Mouse (Mus musculus): ENCODE results near the gene Myo15b. TPM values are rescaled to one million over a fixed set of nuclear protein-coding genes. Genes with fewer than 3 reads are reported as not detected.

Gene Myo15b
- polyA plus RNA-seq, 1 experiment = 12.1 TPM

DNA sequence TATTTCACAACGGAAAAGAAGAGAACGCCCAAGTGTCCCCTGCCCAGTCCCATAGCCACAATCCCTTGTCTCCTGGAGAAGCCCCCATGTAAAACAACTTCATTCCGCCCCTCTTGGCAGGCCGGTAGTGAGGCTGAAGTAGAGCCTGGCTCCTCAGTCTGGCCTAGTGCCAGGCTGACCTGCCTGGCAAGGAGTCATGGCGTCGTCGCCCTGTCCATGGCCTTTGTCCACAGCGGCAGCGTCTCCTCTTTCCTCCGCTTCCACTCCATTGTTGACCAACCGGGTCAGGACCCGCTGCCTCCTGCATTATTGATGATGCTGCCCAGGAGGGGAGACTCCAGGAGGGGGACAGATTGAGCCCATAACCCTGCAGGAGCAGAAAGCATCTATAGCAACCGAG, 270 bp upstream of the Myo15b start:
- no peak overlapping the region for H3K4me3 ChIP-seq (ENCODE audit: control insufficient read depth, low read depth, low read length)
- H3K27me3 ChIP-seq (ENCODE audit: control insufficient read depth, insufficient read depth, low read length) = no peaks in the 10 kb centered on the region; the same call in 1 of the 2 replicates
- no peak overlapping the region for H3K27ac ChIP-seq (ENCODE audit: control insufficient read depth, insufficient read depth, low read depth, low read length)
- H3K36me3 ChIP-seq (ENCODE audit: control insufficient read depth, insufficient read depth, low read length) = no peaks in the 10 kb centered on the region
- peaks cover 23% of the 10 kb centered on the region for H3K4me1 ChIP-seq (ENCODE audit: control insufficient read depth, insufficient read depth, low read length)
- no peak for TF ChIP-seq CTCF (IDR thresholded peaks at IDR 0.05; ENCODE audit: control insufficient read depth, insufficient read depth, insufficient replicate concordance, low read depth, low read length)
- TF ChIP-seq POLR2A (IDR thresholded peaks at IDR 0.05; ENCODE audit: control insufficient read depth, low read depth, low read length) = no peak

- TF ChIP-seq CTCF (IDR thresholded peaks at IDR 0.05; ENCODE audit: control insufficient read depth, insufficient read depth, insufficient replicate concordance, low read depth, low read length) = peak; percentile 64
- TF ChIP-seq POLR2A (IDR thresholded peaks at IDR 0.05; ENCODE audit: control insufficient read depth, low read depth, low read length) = no peak
- Histone ChIP-seq H3K36me3 (ENCODE audit: control insufficient read depth, insufficient read depth, low read length) (no peaks in the 10 kb centered on the region), H3K4me1 (ENCODE audit: control insufficient read depth, insufficient read depth, low read length) (peaks cover 23% of the 10 kb centered on the region), H3K27ac (ENCODE audit: control insufficient read depth, insufficient read depth, low read depth, low read length) (no peak overlapping the region), H3K27me3 (ENCODE audit: control insufficient read depth, insufficient read depth, low read length) (no peaks in the 10 kb centered on the region; the same call in 1 of the 2 replicates), H3K4me3 (ENCODE audit: control insufficient read depth, low read depth, low read length) (peak overlapping the region; percentile 72)
Observed at GRCm38 (mm10) chr11:115859143-115859945, 1.1 kb downstream of the Myo15b start.

- peaks cover 12% of the 10 kb centered on the region for H3K4me1 ChIP-seq (ENCODE audit: control insufficient read depth, insufficient read depth, low read length)
- H3K27ac ChIP-seq (ENCODE audit: control insufficient read depth, insufficient read depth, low read depth, low read length) = no peak overlapping the region
- TF ChIP-seq CTCF (IDR thresholded peaks at IDR 0.05; ENCODE audit: control insufficient read depth, insufficient read depth, insufficient replicate concordance, low read depth, low read length) (no peak), POLR2A (IDR thresholded peaks at IDR 0.05; ENCODE audit: control insufficient read depth, low read depth, low read length) (no peak)
- H3K36me3 ChIP-seq (ENCODE audit: control insufficient read depth, insufficient read depth, low read length) = no peaks in the 10 kb centered on the region
- no peaks in the 10 kb centered on the region for H3K27me3 ChIP-seq (ENCODE audit: control insufficient read depth, insufficient read depth, low read length)
- no peak overlapping the region for H3K4me3 ChIP-seq (ENCODE audit: control insufficient read depth, low read depth, low read length)
Observed at GRCm38 (mm10) chr11:115863895-115864294, 5.7 kb downstream of the Myo15b start.

- Histone ChIP-seq H3K27ac (ENCODE audit: control insufficient read depth, insufficient read depth, low read depth, low read length) (no peak overlapping the region), H3K4me3 (ENCODE audit: control insufficient read depth, low read depth, low read length) (no peak overlapping the region), H3K36me3 (ENCODE audit: control insufficient read depth, insufficient read depth, low read length) (no peaks in the 10 kb centered on the region), H3K4me1 (ENCODE audit: control insufficient read depth, insufficient read depth, low read length) (no peaks in the 10 kb centered on the region), H3K27me3 (ENCODE audit: control insufficient read depth, insufficient read depth, low read length) (no peaks in the 10 kb centered on the region)
- TF ChIP-seq CTCF (IDR thresholded peaks at IDR 0.05; ENCODE audit: control insufficient read depth, insufficient read depth, insufficient replicate concordance, low read depth, low read length) (no peak), POLR2A (IDR thresholded peaks at IDR 0.05; ENCODE audit: control insufficient read depth, low read depth, low read length) (no peak)
Observed at GRCm38 (mm10) chr11:115869393-115869792, 11.2 kb downstream of the Myo15b start.

DNA sequence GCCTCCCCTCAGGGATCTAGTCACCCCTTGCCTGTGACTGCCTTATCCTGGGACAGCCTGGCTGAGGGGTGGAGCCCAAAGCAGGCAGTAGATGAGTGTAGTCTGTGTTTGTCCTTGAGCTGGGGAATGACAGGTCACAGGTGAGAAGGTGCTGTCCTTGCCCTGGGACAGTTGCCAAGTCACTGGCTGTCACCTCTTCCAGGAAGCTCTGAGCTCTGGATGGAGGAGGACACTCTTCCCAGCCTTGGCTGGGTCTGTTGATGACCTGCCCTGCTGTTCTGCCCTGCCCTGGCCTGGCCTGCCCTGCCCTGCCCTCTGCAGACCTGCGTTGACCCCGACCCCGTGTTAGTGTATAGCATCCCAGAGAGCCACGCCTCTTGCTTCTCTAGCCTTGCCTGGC, 14.2 kb downstream of the Myo15b start:
- TF ChIP-seq POLR2A (IDR thresholded peaks at IDR 0.05; ENCODE audit: control insufficient read depth, low read depth, low read length) (no peak), CTCF (IDR thresholded peaks at IDR 0.05; ENCODE audit: control insufficient read depth, insufficient read depth, insufficient replicate concordance, low read depth, low read length) (no peak)
- Histone ChIP-seq H3K36me3 (ENCODE audit: control insufficient read depth, insufficient read depth, low read length) (no peaks in the 10 kb centered on the region), H3K4me3 (ENCODE audit: control insufficient read depth, low read depth, low read length) (no peak overlapping the region), H3K27ac (ENCODE audit: control insufficient read depth, insufficient read depth, low read depth, low read length) (no peak overlapping the region), H3K4me1 (ENCODE audit: control insufficient read depth, insufficient read depth, low read length) (no peaks in the 10 kb centered on the region), H3K27me3 (ENCODE audit: control insufficient read depth, insufficient read depth, low read length) (no peaks in the 10 kb centered on the region)

- TF ChIP-seq CTCF (IDR thresholded peaks at IDR 0.05; ENCODE audit: control insufficient read depth, insufficient read depth, insufficient replicate concordance, low read depth, low read length) (no peak), POLR2A (IDR thresholded peaks at IDR 0.05; ENCODE audit: control insufficient read depth, low read depth, low read length) (no peak)
- Histone ChIP-seq H3K4me1 (ENCODE audit: control insufficient read depth, insufficient read depth, low read length) (no peaks in the 10 kb centered on the region), H3K27me3 (ENCODE audit: control insufficient read depth, insufficient read depth, low read length) (no peaks in the 10 kb centered on the region), H3K36me3 (ENCODE audit: control insufficient read depth, insufficient read depth, low read length) (no peaks in the 10 kb centered on the region), H3K4me3 (ENCODE audit: control insufficient read depth, low read depth, low read length) (no peak overlapping the region), H3K27ac (ENCODE audit: control insufficient read depth, insufficient read depth, low read depth, low read length) (no peak overlapping the region)
Observed at GRCm38 (mm10) chr11:115875935-115876334, 17.7 kb downstream of the Myo15b start.

- no peak overlapping the region for H3K4me3 ChIP-seq (ENCODE audit: control insufficient read depth, low read depth, low read length)
- TF ChIP-seq CTCF (IDR thresholded peaks at IDR 0.05; ENCODE audit: control insufficient read depth, insufficient read depth, insufficient replicate concordance, low read depth, low read length) = peak; percentile 32; the same call in 1 of the 2 replicates
- no peak for TF ChIP-seq POLR2A (IDR thresholded peaks at IDR 0.05; ENCODE audit: control insufficient read depth, low read depth, low read length)
- H3K27ac ChIP-seq (ENCODE audit: control insufficient read depth, insufficient read depth, low read depth, low read length) = no peak overlapping the region
- H3K4me1 ChIP-seq (ENCODE audit: control insufficient read depth, insufficient read depth, low read length) = no peaks in the 10 kb centered on the region
- H3K27me3 ChIP-seq (ENCODE audit: control insufficient read depth, insufficient read depth, low read length) = no peaks in the 10 kb centered on the region
- no peaks in the 10 kb centered on the region for H3K36me3 ChIP-seq (ENCODE audit: control insufficient read depth, insufficient read depth, low read length)
Observed at GRCm38 (mm10) chr11:115876438-115876837, 18.2 kb downstream of the Myo15b start.
